Mouse (Mus musculus): ENCODE measurements around the gene Noxa1. TPM values are rescaled to one million over a fixed set of nuclear protein-coding genes. Genes with fewer than 3 reads are reported as not detected.

Noxa1 gene
- polyA plus RNA-seq (2014; fragmentation: Illumina TruSeq; extraction: RNeasy Lipid Tissue Mini Kit (QIAGEN cat#74804); ENCODE audit: insufficient read depth, low read depth, low replicate concordance): 1.9 TPM

DNA sequence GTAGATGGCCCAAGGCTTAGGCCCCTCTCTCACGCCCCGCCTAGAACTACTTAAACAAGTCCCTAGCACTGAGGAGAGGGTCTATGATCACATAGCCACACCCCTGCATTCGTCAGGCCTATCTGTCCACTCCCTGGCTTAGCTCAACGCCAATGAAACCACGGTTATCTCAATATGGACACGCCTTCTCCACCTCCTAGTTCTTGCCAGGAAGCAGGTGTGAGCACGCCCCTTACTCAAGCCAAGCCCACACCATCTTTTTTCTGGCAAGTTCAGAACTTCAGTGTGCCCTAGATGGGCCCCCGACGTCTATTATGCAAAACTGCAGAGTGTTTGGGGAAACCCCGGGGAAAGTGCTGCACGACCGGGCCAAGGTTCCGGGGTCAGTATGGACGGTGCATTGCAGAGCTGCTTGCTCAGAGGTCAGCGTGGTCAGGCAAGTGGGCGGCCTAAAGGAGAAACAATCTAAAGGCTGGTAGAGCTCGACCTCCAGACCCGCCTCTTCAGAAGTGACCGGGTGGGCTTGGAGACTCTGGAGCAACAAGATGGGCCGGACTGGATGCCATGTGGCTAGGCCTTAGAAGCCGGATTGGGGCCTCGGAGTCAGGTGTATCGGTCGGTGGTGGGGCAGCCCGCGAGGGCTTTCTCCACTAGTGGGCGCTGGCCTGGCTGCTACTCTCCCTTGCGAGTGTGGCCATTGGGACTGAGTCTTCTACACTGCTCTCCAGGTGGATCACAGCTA lies at the start of gene Noxa1:
Gene Noxa1, minus strand, starts transcription at position 41 of the 742 bp plus-strand sequence.

DNA sequence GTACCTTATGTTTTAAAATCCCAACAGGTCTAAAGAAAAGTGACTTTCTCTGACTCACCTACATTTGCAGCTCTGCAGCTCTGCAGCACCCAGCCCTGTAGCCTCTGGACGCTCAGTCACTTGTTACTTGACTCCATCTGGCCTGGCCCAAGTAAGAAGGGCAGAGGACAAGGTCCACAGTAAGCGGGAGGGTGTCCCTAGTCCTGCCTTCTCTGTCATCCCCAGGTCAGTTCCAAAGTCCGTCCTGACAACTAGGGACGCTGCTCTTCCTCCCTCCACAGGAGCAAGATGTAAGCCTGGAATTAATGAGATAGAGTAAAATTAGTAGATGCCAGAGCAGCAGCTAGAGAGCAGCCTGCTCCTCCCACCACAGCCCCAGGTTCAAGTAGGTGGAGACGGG lies 14.9 kb downstream of the Noxa1 start, which contains the start of gene Entpd8:
Gene Entpd8, plus strand, starts transcription at position 229 of the 400 bp plus-strand sequence.

DNA sequence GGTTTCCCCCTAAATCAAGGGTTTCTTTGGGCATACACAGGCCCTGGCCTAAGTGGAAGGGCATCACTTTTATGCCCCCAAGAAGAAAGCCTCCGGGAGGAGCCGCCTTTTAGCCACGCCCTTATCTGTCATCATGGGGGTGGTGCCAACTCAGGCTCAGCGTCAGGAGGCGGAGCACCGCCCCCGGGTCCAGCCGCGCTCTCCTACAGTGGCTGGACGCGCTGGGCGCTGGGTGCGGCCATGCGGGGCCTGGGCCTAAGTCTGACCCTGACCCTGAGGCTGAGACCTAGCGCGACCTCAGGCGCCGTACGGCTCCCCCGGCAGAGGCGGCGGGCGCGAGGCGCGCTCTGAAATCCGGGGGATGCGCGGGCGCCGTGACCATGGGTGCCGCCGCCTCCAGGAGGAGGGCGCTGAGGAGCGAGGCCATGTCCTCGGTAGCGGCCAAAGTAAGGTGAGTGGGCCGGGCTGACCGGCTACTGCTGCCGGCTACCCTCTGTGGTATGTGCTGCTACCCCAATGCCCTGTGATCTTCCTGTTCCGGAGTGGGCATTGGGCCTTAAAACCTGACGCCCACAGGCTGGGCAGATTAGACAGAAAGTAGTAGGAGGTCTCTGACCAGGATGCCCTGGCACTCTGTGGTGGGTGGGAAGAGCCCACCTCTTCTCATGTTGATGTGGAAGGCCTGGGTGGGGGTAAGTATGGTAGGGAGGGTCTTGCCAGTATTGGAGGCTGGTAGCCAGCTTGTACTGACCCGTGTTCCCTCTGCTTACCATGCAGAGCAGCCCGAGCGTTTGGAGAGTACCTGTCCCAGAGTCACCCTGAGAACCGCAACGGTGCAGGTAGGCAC lies 40.5 kb downstream of the Noxa1 start, which contains the start of gene Nsmf:
Gene Nsmf, plus strand, starts transcription at position 135 of the 847 bp plus-strand sequence.

Other genes starting within 250 kb of the Noxa1 start
- gene Ehmt1, start 175.5 kb downstream of the Noxa1 start, polyA plus RNA-seq (2014; fragmentation: Illumina TruSeq; extraction: RNeasy Lipid Tissue Mini Kit (QIAGEN cat#74804); ENCODE audit: insufficient read depth, low read depth, low replicate concordance): 8.9 TPM
- gene Arrdc1, start 159.9 kb downstream of the Noxa1 start, polyA plus RNA-seq (2014; fragmentation: Illumina TruSeq; extraction: RNeasy Lipid Tissue Mini Kit (QIAGEN cat#74804); ENCODE audit: insufficient read depth, low read depth, low replicate concordance): 58.3 TPM
- 11.7 TPM for gene Zmynd19, start 145.4 kb downstream of the Noxa1 start, polyA plus RNA-seq (2014; fragmentation: Illumina TruSeq; extraction: RNeasy Lipid Tissue Mini Kit (QIAGEN cat#74804); ENCODE audit: insufficient read depth, low read depth, low replicate concordance)
- gene Dph7, start 132.7 kb downstream of the Noxa1 start, polyA plus RNA-seq (2014; fragmentation: Illumina TruSeq; extraction: RNeasy Lipid Tissue Mini Kit (QIAGEN cat#74804); ENCODE audit: insufficient read depth, low read depth, low replicate concordance): 12.6 TPM
- gene Mrpl41, start 120.1 kb downstream of the Noxa1 start, polyA plus RNA-seq (2014; fragmentation: Illumina TruSeq; extraction: RNeasy Lipid Tissue Mini Kit (QIAGEN cat#74804); ENCODE audit: insufficient read depth, low read depth, low replicate concordance): 58.2 TPM
- gene Pnpla7, start 119.1 kb downstream of the Noxa1 start, polyA plus RNA-seq (2014; fragmentation: Illumina TruSeq; extraction: RNeasy Lipid Tissue Mini Kit (QIAGEN cat#74804); ENCODE audit: insufficient read depth, low read depth, low replicate concordance): 13.0 TPM
- gene Nsmf, start 40.8 kb downstream of the Noxa1 start, polyA plus RNA-seq (2014; fragmentation: Illumina TruSeq; extraction: RNeasy Lipid Tissue Mini Kit (QIAGEN cat#74804); ENCODE audit: insufficient read depth, low read depth, low replicate concordance): 29.3 TPM
- 2.4 TPM for gene Entpd8, start 14.8 kb downstream of the Noxa1 start, polyA plus RNA-seq (2014; fragmentation: Illumina TruSeq; extraction: RNeasy Lipid Tissue Mini Kit (QIAGEN cat#74804); ENCODE audit: insufficient read depth, low read depth, low replicate concordance)
- 28.7 TPM for gene Nrarp, start 85.6 kb upstream of the Noxa1 start, polyA plus RNA-seq (2014; fragmentation: Illumina TruSeq; extraction: RNeasy Lipid Tissue Mini Kit (QIAGEN cat#74804); ENCODE audit: insufficient read depth, low read depth, low replicate concordance)
- gene Tor4a, start 101.7 kb upstream of the Noxa1 start, polyA plus RNA-seq (2014; fragmentation: Illumina TruSeq; extraction: RNeasy Lipid Tissue Mini Kit (QIAGEN cat#74804); ENCODE audit: insufficient read depth, low read depth, low replicate concordance): 18.3 TPM
- 41.8 TPM for gene Nelfb, start 116.3 kb upstream of the Noxa1 start, polyA plus RNA-seq (2014; fragmentation: Illumina TruSeq; extraction: RNeasy Lipid Tissue Mini Kit (QIAGEN cat#74804); ENCODE audit: insufficient read depth, low read depth, low replicate concordance)
- not detected for gene Stpg3, start 119.5 kb upstream of the Noxa1 start, polyA plus RNA-seq (2014; fragmentation: Illumina TruSeq; extraction: RNeasy Lipid Tissue Mini Kit (QIAGEN cat#74804); ENCODE audit: insufficient read depth, low read depth, low replicate concordance)
- gene Fam166a, start 123.6 kb upstream of the Noxa1 start, polyA plus RNA-seq (2014; fragmentation: Illumina TruSeq; extraction: RNeasy Lipid Tissue Mini Kit (QIAGEN cat#74804); ENCODE audit: insufficient read depth, low read depth, low replicate concordance): not detected
- 379 TPM for gene Tubb4b, start 129.6 kb upstream of the Noxa1 start, polyA plus RNA-seq (2014; fragmentation: Illumina TruSeq; extraction: RNeasy Lipid Tissue Mini Kit (QIAGEN cat#74804); ENCODE audit: insufficient read depth, low read depth, low replicate concordance)
- gene Slc34a3, start 139.2 kb upstream of the Noxa1 start, polyA plus RNA-seq (2014; fragmentation: Illumina TruSeq; extraction: RNeasy Lipid Tissue Mini Kit (QIAGEN cat#74804); ENCODE audit: insufficient read depth, low read depth, low replicate concordance): not detected
- gene Rnf224, start 141.6 kb upstream of the Noxa1 start, polyA plus RNA-seq (2014; fragmentation: Illumina TruSeq; extraction: RNeasy Lipid Tissue Mini Kit (QIAGEN cat#74804); ENCODE audit: insufficient read depth, low read depth, low replicate concordance): not detected
- gene Rnf208, start 147.1 kb upstream of the Noxa1 start, polyA plus RNA-seq (2014; fragmentation: Illumina TruSeq; extraction: RNeasy Lipid Tissue Mini Kit (QIAGEN cat#74804); ENCODE audit: insufficient read depth, low read depth, low replicate concordance): 2.1 TPM
- 0.30 TPM for gene Cysrt1, start 147.3 kb upstream of the Noxa1 start, polyA plus RNA-seq (2014; fragmentation: Illumina TruSeq; extraction: RNeasy Lipid Tissue Mini Kit (QIAGEN cat#74804); ENCODE audit: insufficient read depth, low read depth, low replicate concordance)
- 6.2 TPM for gene AL732309.1, start 151.7 kb upstream of the Noxa1 start, polyA plus RNA-seq (2014; fragmentation: Illumina TruSeq; extraction: RNeasy Lipid Tissue Mini Kit (QIAGEN cat#74804); ENCODE audit: insufficient read depth, low read depth, low replicate concordance)
- 15.5 TPM for gene Tmem203, start 160.3 kb upstream of the Noxa1 start, polyA plus RNA-seq (2014; fragmentation: Illumina TruSeq; extraction: RNeasy Lipid Tissue Mini Kit (QIAGEN cat#74804); ENCODE audit: insufficient read depth, low read depth, low replicate concordance)
- gene Tprn, start 167.5 kb upstream of the Noxa1 start, polyA plus RNA-seq (2014; fragmentation: Illumina TruSeq; extraction: RNeasy Lipid Tissue Mini Kit (QIAGEN cat#74804); ENCODE audit: insufficient read depth, low read depth, low replicate concordance): 6.2 TPM
- gene Ssna1, start 177.3 kb upstream of the Noxa1 start, polyA plus RNA-seq (2014; fragmentation: Illumina TruSeq; extraction: RNeasy Lipid Tissue Mini Kit (QIAGEN cat#74804); ENCODE audit: insufficient read depth, low read depth, low replicate concordance): 68.9 TPM
- 38.0 TPM for gene Anapc2, start 177.3 kb upstream of the Noxa1 start, polyA plus RNA-seq (2014; fragmentation: Illumina TruSeq; extraction: RNeasy Lipid Tissue Mini Kit (QIAGEN cat#74804); ENCODE audit: insufficient read depth, low read depth, low replicate concordance)
- gene Tmem210, start 193.0 kb upstream of the Noxa1 start, polyA plus RNA-seq (2014; fragmentation: Illumina TruSeq; extraction: RNeasy Lipid Tissue Mini Kit (QIAGEN cat#74804); ENCODE audit: insufficient read depth, low read depth, low replicate concordance): not detected
- gene Lrrc26, start 194.8 kb upstream of the Noxa1 start, polyA plus RNA-seq (2014; fragmentation: Illumina TruSeq; extraction: RNeasy Lipid Tissue Mini Kit (QIAGEN cat#74804); ENCODE audit: insufficient read depth, low read depth, low replicate concordance): 22.2 TPM
- gene Grin1, start 224.0 kb upstream of the Noxa1 start, polyA plus RNA-seq (2014; fragmentation: Illumina TruSeq; extraction: RNeasy Lipid Tissue Mini Kit (QIAGEN cat#74804); ENCODE audit: insufficient read depth, low read depth, low replicate concordance): not detected
- gene Man1b1, start 237.2 kb upstream of the Noxa1 start, polyA plus RNA-seq (2014; fragmentation: Illumina TruSeq; extraction: RNeasy Lipid Tissue Mini Kit (QIAGEN cat#74804); ENCODE audit: insufficient read depth, low read depth, low replicate concordance): 31.9 TPM

Measured in lung, adult 10 weeks (tissue).